Mouse (Mus musculus): ENCODE measurements around the gene Rap1gap. TPM values are rescaled to one million over a fixed set of nuclear protein-coding genes. Genes with fewer than 3 reads are reported as not detected.

Rap1gap gene
- total and polyA plus RNA-seq, 3 experiments: 7.7 to 42.6 TPM; not detected in 1

GRCm38 (mm10) chr4:137706510-137706909, 42.0 kb downstream of the Rap1gap start:
- Histone ChIP-seq H3K36me3 (ENCODE audit: control insufficient read depth in 1 of 2, insufficient read depth in 2 of 2, low read length in 2 of 2) (peaks cover 0 to 5% of the 10 kb centered on the region in 2 experiments; a peak in 2 of 4 replicates), H3K4me3 (ENCODE audit: control insufficient read depth in 1 of 2, insufficient read depth in 1 of 2, low read depth in 2 of 2, low read length in 2 of 2) (no peak overlapping the region), H3K27ac (ENCODE audit: control insufficient read depth, low read depth, low read length) (no peak overlapping the region), H3K9ac (ENCODE audit: control insufficient read depth, low read depth, low read length, poor library complexity, severe bottlenecking) (no peak overlapping the region; the same call in 1 of the 2 replicates), H3K4me1 (ENCODE audit: control insufficient read depth in 1 of 2, insufficient read depth in 2 of 2, low read length in 2 of 2) (peaks cover 7 to 20% of the 10 kb centered on the region in 2 experiments), H3K27me3 (ENCODE audit: control insufficient read depth in 1 of 2, insufficient read depth in 2 of 2, low read length in 2 of 2) (no peaks in the 10 kb centered on the region), H3K9me3 (replicated peaks; ENCODE audit: insufficient read depth, low read length) (no peaks in the 10 kb centered on the region), H3K79me2 (ENCODE audit: control insufficient read depth, insufficient read depth, low read length, poor library complexity) (no peaks in the 10 kb centered on the region; the same call in 1 of the 2 replicates)
- TF ChIP-seq MYC (IDR thresholded peaks at IDR 0.05; ENCODE audit: low read depth, low read length) (no peak), NRF1 (IDR thresholded peaks at IDR 0.05; ENCODE audit: insufficient read depth, low read depth, low read length, poor library complexity, severe bottlenecking) (no peak), SMC3 (IDR thresholded peaks at IDR 0.05; ENCODE audit: low read depth, low read length) (no peak), EP300 (IDR thresholded peaks at IDR 0.05; ENCODE audit: low read depth in 1 of 2, low read length in 2 of 2) (no peak), MXI1 (IDR thresholded peaks at IDR 0.05; ENCODE audit: low read depth, low read length) (no peak), ZC3H11A (IDR thresholded peaks at IDR 0.05; ENCODE audit: low read depth, low read length) (no peak), GATA1 (IDR thresholded peaks at IDR 0.05; ENCODE audit: low read depth, low read length) (no peak), HCFC1 (IDR thresholded peaks at IDR 0.05; ENCODE audit: low read depth, low read length) (no peak), MAX (IDR thresholded peaks at IDR 0.05; ENCODE audit: low read length) (no peak)
- DNase-seq (ENCODE audit: low read depth, low spot score): no peak

- TF ChIP-seq UBTF (IDR thresholded peaks at IDR 0.05; ENCODE audit: borderline replicate concordance, insufficient read depth, low read depth, low read length) (no peak), NELFE (IDR thresholded peaks at IDR 0.05; ENCODE audit: low read depth, low read length) (peak; percentile 45; the same call in 1 of the 2 replicates), TCF12 (IDR thresholded peaks at IDR 0.05; ENCODE audit: low read depth, low read length) (peak; percentile 72), NRF1 (IDR thresholded peaks at IDR 0.05; ENCODE audit: insufficient read depth, low read depth, low read length, poor library complexity, severe bottlenecking) (peak; percentile 96), CHD1 (IDR thresholded peaks at IDR 0.05; ENCODE audit: low read depth, low read length) (no peak), SIN3A (IDR thresholded peaks at IDR 0.05; ENCODE audit: low read length) (peak; percentile 70), EP300 (IDR thresholded peaks at IDR 0.05; ENCODE audit: low read depth in 1 of 2, low read length in 2 of 2) (no peak), MYB (IDR thresholded peaks at IDR 0.05; ENCODE audit: low read depth, low read length) (no peak), MAX (IDR thresholded peaks at IDR 0.05; ENCODE audit: low read length) (no peak), POLR2AphosphoS2 (IDR thresholded peaks at IDR 0.05; ENCODE audit: low read length) (no peak), POLR2A (IDR thresholded peaks at IDR 0.05; ENCODE audit: control insufficient read depth in 1 of 2, insufficient read depth in 1 of 2, low read depth in 1 of 2, low read length in 2 of 2, poor library complexity in 1 of 2) (peak; percentile 35 to 62; a peak in 2 of 4 replicates), KAT2A (conservative IDR thresholded peaks at IDR 0.05; ENCODE audit: low read depth, low read length) (no peak), MAZ (IDR thresholded peaks at IDR 0.05; ENCODE audit: low read depth, low read length) (no peak; the same call in 1 of the 2 replicates), ELF1 (IDR thresholded peaks at IDR 0.05; ENCODE audit: low read depth, low read length) (0 out of 2 replicates have a peak, but pooled peaks have one; percentile 29), ZMIZ1 (IDR thresholded peaks at IDR 0.05; ENCODE audit: low read depth, low read length) (peak; percentile 81), CHD2 (IDR thresholded peaks at IDR 0.05; ENCODE audit: low read length) (no peak), GABPA (IDR thresholded peaks at IDR 0.05; ENCODE audit: low read depth, low read length) (no peak), BHLHE40 (IDR thresholded peaks at IDR 0.05; ENCODE audit: borderline replicate concordance, low read depth, low read length) (no peak), TBP (IDR thresholded peaks at IDR 0.05; ENCODE audit: low read depth, low read length) (no peak), ZC3H11A (IDR thresholded peaks at IDR 0.05; ENCODE audit: low read depth, low read length) (no peak), GATA1 (IDR thresholded peaks at IDR 0.05; ENCODE audit: low read depth, low read length) (no peak), POLR2AphosphoS5 (IDR thresholded peaks at IDR 0.05; ENCODE audit: borderline replicate concordance, low read depth, low read length) (no peak), RCOR1 (IDR thresholded peaks at IDR 0.05; ENCODE audit: low read depth, low read length) (no peak), MYC (IDR thresholded peaks at IDR 0.05; ENCODE audit: low read depth, low read length) (no peak)
- Histone ChIP-seq H3K27ac (ENCODE audit: control insufficient read depth, low read depth, low read length) (no peak overlapping the region), H3K9me3 (replicated peaks; ENCODE audit: insufficient read depth, low read length) (no peaks in the 10 kb centered on the region), H3K79me2 (ENCODE audit: control insufficient read depth, insufficient read depth, low read length, poor library complexity) (no peaks in the 10 kb centered on the region; the same call in 1 of the 2 replicates), H3K36me3 (ENCODE audit: control insufficient read depth in 1 of 2, insufficient read depth in 2 of 2, low read length in 2 of 2) (peaks cover 0 to 5% of the 10 kb centered on the region in 2 experiments; a peak in 2 of 4 replicates), H3K9ac (ENCODE audit: control insufficient read depth, low read depth, low read length, poor library complexity, severe bottlenecking) (peak overlapping the region; percentile 74), H3K4me3 (ENCODE audit: control insufficient read depth in 1 of 2, insufficient read depth in 1 of 2, low read depth in 2 of 2, low read length in 2 of 2) (peak overlapping the region; percentile 64 to 89), H3K4me1 (ENCODE audit: control insufficient read depth in 1 of 2, insufficient read depth in 2 of 2, low read length in 2 of 2) (peaks cover 8 to 22% of the 10 kb centered on the region in 2 experiments), H3K27me3 (ENCODE audit: control insufficient read depth in 1 of 2, insufficient read depth in 2 of 2, low read length in 2 of 2) (no peaks in the 10 kb centered on the region)
- peak; percentile 85 for DNase-seq (ENCODE audit: low read depth, low spot score)
These were observed 42.9 kb downstream of the Rap1gap start for GRCm38 (mm10) chr4:137707216-137707990.

Measured in MEL (cell line).